Mouse (Mus musculus): ENCODE measurements around the gene Mfap3l. TPM values are rescaled to one million over a fixed set of nuclear protein-coding genes. Genes with fewer than 3 reads are reported as not detected.
"Not testable (repeated sequence)": the region's sequence is repeated elsewhere in the genome, so short reads cannot be mapped to it uniquely, and the experiment has no call there.

The Mfap3l gene
- polyA plus RNA-seq (2014; fragmentation: Nextera tagmentation; extraction: Ambion mirVana) = 6.8 and 7.7 TPM in 2 replicates

DNA sequence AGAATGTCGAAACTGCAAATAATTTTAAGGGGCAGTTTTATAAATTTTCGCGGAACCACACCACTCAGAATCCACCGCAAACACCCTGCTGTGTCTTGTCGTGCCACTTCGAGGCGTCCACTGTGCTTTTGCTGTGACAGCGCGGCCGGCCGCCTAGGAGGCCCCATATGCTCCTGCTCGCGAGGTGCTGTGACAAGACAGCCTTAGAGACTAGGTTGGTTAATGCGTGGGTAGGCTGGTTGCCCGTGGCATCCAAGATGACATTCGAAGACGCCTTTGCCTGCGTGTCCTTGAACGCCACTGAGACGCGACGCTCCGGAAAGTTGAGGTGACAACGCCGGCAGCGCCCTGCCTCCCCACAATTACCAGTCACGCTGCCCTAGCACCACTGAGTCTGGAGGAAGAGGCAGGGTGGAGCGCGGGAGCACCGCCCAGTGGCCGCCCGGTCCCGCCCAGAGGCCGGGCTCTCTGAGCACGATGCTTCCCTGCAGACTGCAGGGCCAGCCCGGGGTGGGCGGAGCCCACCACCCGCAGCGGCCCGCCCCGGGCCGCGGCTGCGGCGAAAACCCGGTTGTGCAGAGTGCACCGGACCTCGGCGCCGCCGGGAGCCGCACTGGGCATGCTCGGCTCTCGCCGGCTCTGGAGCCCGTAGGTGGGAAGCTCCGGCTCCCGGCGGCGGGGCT is at the start of gene Mfap3l:
TSS of gene Mfap3l (plus strand) at position 578 of the 683 bp plus-strand sequence.
- ATAC-seq (ENCODE audit: low FRiP score) (peak; percentile 98), DNase-seq (ENCODE audit: low spot score) (peak; percentile 89)
- WGBS = under 1% methylated on average over 59 of the region's 60 CpGs
- peak within 1 kb of the TSS; percentile 81 for H3K9ac ChIP-seq
- H3K4me2 ChIP-seq (replicated peaks) = peak within 1 kb of the TSS; percentile 84
- no peaks in the 10 kb centered on the region for H3K36me3 ChIP-seq (replicated peaks; ENCODE audit: control insufficient read depth, insufficient read depth)
- H3K4me3 ChIP-seq (replicated peaks; ENCODE audit: low read length) = peak within 1 kb of the TSS; percentile 78
- H3K27ac ChIP-seq = peak within 1 kb of the TSS; percentile 79
- H3K4me1 ChIP-seq (replicated peaks; ENCODE audit: control insufficient read depth, insufficient read depth, low read length) = peaks cover 13% of the 10 kb centered on the region
- no peaks in the 10 kb centered on the region for H3K9me3 ChIP-seq (ENCODE audit: control insufficient read depth, low read length)
- H3K27me3 ChIP-seq (ENCODE audit: control insufficient read depth, insufficient read depth, low read length) = peaks cover 17% of the 10 kb centered on the region; the same call in 1 of the 2 replicates

DNA sequence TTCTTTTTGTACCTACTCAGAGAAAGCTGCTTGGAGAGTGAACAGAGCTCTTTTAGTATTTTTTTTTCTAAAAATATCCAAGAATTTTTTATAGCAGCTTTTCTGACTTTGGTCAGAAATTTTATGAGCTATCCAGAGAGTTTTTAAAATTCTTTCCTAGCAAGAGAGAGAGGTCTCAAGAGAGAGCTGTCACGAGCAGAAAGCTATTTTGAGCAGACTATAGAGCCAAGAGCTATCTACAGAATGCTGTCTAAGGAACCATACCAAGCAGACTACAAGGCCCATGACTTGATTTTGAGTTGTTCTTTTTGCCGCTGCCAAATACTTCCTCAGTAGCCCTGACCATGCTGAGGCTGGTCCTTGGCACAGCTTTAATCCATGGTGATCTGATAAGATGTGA is 49.3 kb upstream of the Mfap3l start:
- WGBS = 82% methylated on average over 2 of the region's 2 CpGs
- Histone ChIP-seq H3K36me3 (replicated peaks; ENCODE audit: control insufficient read depth, insufficient read depth) (no peaks in the 10 kb centered on the region), H3K9me3 (ENCODE audit: control insufficient read depth, low read length) (no peaks in the 10 kb centered on the region), H3K4me1 (replicated peaks; ENCODE audit: control insufficient read depth, insufficient read depth, low read length) (no peaks in the 10 kb centered on the region), H3K4me3 (replicated peaks; ENCODE audit: low read length) (no peak overlapping the region), H3K27ac (no peak overlapping the region), H3K9ac (no peak overlapping the region), H3K27me3 (ENCODE audit: control insufficient read depth, insufficient read depth, low read length) (no peaks in the 10 kb centered on the region), H3K4me2 (replicated peaks) (no peak overlapping the region)
- ATAC-seq (ENCODE audit: low FRiP score) = no peak
- no peak for DNase-seq (ENCODE audit: low spot score)

DNA sequence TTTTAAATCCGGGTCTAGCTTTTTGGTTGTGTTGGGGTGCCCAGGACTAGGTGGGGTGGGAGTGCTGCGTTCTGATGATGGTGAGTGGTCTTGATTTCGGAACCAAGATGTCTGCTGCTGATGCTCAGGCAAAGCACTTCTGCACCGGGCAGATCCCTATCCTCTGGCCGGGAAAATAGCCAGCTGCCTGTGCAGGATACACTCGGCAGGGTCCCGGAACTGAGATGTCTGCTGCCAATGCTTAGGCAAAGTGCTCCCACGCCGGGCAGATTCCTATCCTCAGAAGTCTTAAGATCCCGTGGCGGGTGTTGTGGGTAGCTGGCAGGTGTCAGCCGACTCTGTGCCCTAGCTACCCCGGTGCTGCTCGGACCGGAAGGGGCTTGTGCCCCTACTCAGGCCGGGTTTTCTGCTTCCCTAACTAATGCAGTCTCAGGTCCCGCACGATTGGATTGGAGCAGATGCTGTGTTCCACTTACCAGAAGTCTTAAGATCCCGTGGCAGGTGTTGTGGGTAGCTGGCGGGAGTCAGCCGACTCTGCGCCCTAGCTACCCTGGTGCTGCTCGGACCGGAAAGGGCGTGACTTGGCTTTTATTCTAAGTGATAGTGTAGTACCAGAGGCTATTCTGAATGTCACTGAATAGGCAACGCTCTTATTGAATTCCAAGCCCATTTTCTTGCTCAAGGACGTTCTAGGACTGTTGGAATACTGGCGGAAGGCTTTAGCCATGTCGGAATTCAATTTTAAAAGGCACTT is 41.1 kb upstream of the Mfap3l start:
- H3K4me1 ChIP-seq (replicated peaks; ENCODE audit: control insufficient read depth, insufficient read depth, low read length); ATAC-seq (ENCODE audit: low FRiP score); H3K27ac ChIP-seq; H3K4me2 ChIP-seq (replicated peaks); H3K4me3 ChIP-seq (replicated peaks; ENCODE audit: low read length); DNase-seq (ENCODE audit: low spot score); H3K36me3 ChIP-seq (replicated peaks; ENCODE audit: control insufficient read depth, insufficient read depth); H3K27me3 ChIP-seq (ENCODE audit: control insufficient read depth, insufficient read depth, low read length); H3K9ac ChIP-seq; H3K9me3 ChIP-seq (ENCODE audit: control insufficient read depth, low read length): not testable (repeated sequence)
- 88% methylated on average over 29 of the region's 29 CpGs for WGBS

DNA sequence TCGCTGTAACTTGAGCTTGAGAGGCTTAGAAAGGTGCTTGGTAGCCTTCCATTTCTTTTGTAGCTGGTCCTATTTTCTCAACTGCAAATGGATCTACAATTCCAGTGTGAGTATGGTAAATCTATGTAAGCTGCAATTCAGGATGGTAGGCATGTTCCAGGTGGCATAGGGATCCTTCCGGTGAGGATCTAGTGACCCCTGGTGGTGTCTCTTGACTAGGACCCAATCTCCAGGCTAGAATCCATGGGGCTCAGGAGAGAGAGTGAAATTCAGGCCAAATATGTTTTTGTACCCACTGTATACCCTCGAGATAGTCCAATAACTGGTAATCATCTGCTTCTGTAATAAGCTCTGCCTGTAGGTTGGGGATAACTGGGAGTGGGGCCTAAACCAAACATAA is 37.9 kb upstream of the Mfap3l start:
- no peak overlapping the region for H3K4me2 ChIP-seq (replicated peaks)
- no peaks in the 10 kb centered on the region for H3K27me3 ChIP-seq (ENCODE audit: control insufficient read depth, insufficient read depth, low read length)
- WGBS = 70% methylated on average over 3 of the region's 3 CpGs
- H3K36me3 ChIP-seq (replicated peaks; ENCODE audit: control insufficient read depth, insufficient read depth) = no peaks in the 10 kb centered on the region
- DNase-seq (ENCODE audit: low spot score) (no peak), ATAC-seq (ENCODE audit: low FRiP score) (peak; percentile 37; the same call in 1 of the 2 replicates)
- no peaks in the 10 kb centered on the region for H3K9me3 ChIP-seq (ENCODE audit: control insufficient read depth, low read length)
- no peak overlapping the region for H3K4me3 ChIP-seq (replicated peaks; ENCODE audit: low read length)
- no peak overlapping the region for H3K9ac ChIP-seq
- no peaks in the 10 kb centered on the region for H3K4me1 ChIP-seq (replicated peaks; ENCODE audit: control insufficient read depth, insufficient read depth, low read length)
- H3K27ac ChIP-seq = no peak overlapping the region

DNA sequence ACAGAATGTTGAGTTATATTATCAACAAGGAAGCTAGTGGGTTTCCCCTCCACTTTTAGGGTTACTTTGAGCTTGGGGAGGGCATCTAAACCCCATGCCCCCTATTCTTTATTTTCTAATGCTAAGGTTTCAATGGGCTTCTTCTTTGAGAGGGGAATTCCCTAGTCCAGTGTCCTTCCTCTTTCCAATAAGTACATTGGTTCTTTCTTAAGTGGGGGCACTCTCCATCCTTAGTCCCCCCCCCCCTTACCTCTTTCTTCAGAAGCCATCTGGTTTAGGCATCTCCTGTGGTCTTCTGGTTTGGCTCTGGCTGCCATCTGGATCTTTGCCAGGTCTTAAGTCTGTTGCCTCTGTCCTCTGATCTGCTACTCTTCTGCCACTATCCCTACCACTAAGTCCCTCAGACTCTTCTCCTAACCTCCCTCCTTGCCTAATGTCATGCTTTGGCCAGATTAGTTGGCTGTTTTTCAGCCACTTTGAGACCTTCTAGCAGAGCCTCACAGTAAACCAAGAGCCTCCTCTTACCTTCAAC is 21.0 kb upstream of the Mfap3l start:
- DNase-seq (ENCODE audit: low spot score) (no peak), ATAC-seq (ENCODE audit: low FRiP score) (no peak)
- no peaks in the 10 kb centered on the region for H3K9me3 ChIP-seq (ENCODE audit: control insufficient read depth, low read length)
- H3K4me3 ChIP-seq (replicated peaks; ENCODE audit: low read length) = no peak overlapping the region
- H3K27ac ChIP-seq = no peak overlapping the region
- H3K4me1 ChIP-seq (replicated peaks; ENCODE audit: control insufficient read depth, insufficient read depth, low read length) = no peaks in the 10 kb centered on the region
- H3K36me3 ChIP-seq (replicated peaks; ENCODE audit: control insufficient read depth, insufficient read depth) = no peaks in the 10 kb centered on the region
- no peak overlapping the region for H3K4me2 ChIP-seq (replicated peaks)
- no peaks in the 10 kb centered on the region for H3K27me3 ChIP-seq (ENCODE audit: control insufficient read depth, insufficient read depth, low read length)
- H3K9ac ChIP-seq = no peak overlapping the region

DNA sequence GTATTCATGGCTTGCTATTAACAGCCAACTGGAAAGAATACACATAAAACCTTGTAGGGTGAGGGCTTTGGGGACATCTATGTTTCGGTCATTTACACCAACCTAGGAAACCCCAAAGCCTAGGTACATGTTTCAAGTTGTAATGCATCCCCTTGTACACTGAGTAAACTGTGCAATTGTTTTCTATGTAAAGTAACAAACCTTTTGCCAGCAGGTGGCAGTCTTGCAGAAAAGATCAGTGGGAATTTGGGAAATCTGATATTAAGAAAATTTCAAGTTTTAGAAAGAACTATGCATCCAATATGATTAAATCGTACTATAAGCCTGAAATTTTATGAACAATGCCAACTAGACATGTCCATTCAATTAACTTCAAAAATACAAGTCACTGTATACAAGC is 15.7 kb upstream of the Mfap3l start:
- ATAC-seq (ENCODE audit: low FRiP score) = peak; percentile 55; the same call in 1 of the 2 replicates
- Histone ChIP-seq H3K9me3 (ENCODE audit: control insufficient read depth, low read length) (no peaks in the 10 kb centered on the region), H3K36me3 (replicated peaks; ENCODE audit: control insufficient read depth, insufficient read depth) (no peaks in the 10 kb centered on the region), H3K27ac (no peak overlapping the region), H3K9ac (no peak overlapping the region), H3K4me2 (replicated peaks) (no peak overlapping the region), H3K27me3 (ENCODE audit: control insufficient read depth, insufficient read depth, low read length) (no peaks in the 10 kb centered on the region), H3K4me1 (replicated peaks; ENCODE audit: control insufficient read depth, insufficient read depth, low read length) (no peaks in the 10 kb centered on the region), H3K4me3 (replicated peaks; ENCODE audit: low read length) (no peak overlapping the region)
- WGBS = 39% methylated on average over 2 of the region's 2 CpGs
- DNase-seq (ENCODE audit: low spot score) = peak; percentile 84

DNA sequence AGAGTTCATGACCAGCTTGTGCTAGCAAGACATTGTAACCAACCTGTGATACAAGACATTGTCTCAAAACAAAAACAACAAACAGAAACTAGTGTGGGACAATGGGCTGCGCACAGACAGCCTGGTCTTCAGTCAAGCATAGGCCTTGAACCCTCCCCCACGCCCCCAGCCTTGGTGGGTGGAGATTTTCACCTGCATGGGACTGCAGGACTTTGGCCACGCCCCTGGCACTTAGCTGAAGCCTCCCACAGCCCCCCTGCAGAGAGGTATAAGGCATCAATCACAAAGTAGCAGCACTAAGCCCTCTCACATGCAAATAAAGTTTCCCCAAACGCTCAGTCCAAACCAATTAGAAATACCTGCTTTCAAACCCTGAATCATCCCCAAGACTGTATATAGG is 11.1 kb upstream of the Mfap3l start:
- Histone ChIP-seq H3K36me3 (replicated peaks; ENCODE audit: control insufficient read depth, insufficient read depth) (no peaks in the 10 kb centered on the region), H3K4me3 (replicated peaks; ENCODE audit: low read length) (no peak overlapping the region), H3K9me3 (ENCODE audit: control insufficient read depth, low read length) (no peaks in the 10 kb centered on the region), H3K4me1 (replicated peaks; ENCODE audit: control insufficient read depth, insufficient read depth, low read length) (no peaks in the 10 kb centered on the region), H3K27ac (no peak overlapping the region), H3K9ac (no peak overlapping the region), H3K27me3 (ENCODE audit: control insufficient read depth, insufficient read depth, low read length) (no peaks in the 10 kb centered on the region), H3K4me2 (replicated peaks) (no peak overlapping the region)
- 75% methylated on average over 4 of the region's 4 CpGs for WGBS
- DNase-seq (ENCODE audit: low spot score) (peak; percentile 8), ATAC-seq (ENCODE audit: low FRiP score) (no peak)

- no peak for ATAC-seq (ENCODE audit: low FRiP score)
- H3K4me1 ChIP-seq (replicated peaks; ENCODE audit: control insufficient read depth, insufficient read depth, low read length) = no peaks in the 10 kb centered on the region
- WGBS = 95% methylated on average over 12 of the region's 12 CpGs
- H3K9ac ChIP-seq = no peak overlapping the region
- no peak overlapping the region for H3K4me2 ChIP-seq (replicated peaks)
- no peak overlapping the region for H3K27ac ChIP-seq
- no peak overlapping the region for H3K4me3 ChIP-seq (replicated peaks; ENCODE audit: low read length)
- no peaks in the 10 kb centered on the region for H3K36me3 ChIP-seq (replicated peaks; ENCODE audit: control insufficient read depth, insufficient read depth)
- no peaks in the 10 kb centered on the region for H3K27me3 ChIP-seq (ENCODE audit: control insufficient read depth, insufficient read depth, low read length)
- H3K9me3 ChIP-seq (ENCODE audit: control insufficient read depth, low read length) = no peaks in the 10 kb centered on the region
- no peak for DNase-seq (ENCODE audit: low spot score)
Measured at GRCm38 (mm10) chr8:60622056-60622455, 10.6 kb upstream of the Mfap3l start.

DNA sequence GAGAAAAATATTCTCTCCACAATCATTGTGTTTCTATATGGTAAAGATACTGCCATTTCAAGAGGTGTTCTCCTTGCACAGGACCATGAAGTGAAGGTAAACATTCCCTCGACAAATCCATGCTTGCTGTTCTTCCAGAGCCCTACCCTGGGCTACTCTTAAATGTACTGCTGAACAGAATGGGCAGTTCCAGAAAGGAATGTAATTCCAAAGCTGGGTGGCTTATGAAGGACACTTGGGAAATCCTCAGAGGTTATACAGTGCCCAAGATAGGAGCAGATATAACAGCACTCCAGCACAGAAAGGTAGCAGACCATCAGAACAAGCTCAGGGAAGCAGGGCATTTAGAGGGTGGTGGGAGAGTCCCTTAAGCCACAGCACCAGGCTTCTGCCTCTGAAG is 9.2 kb upstream of the Mfap3l start:
- Histone ChIP-seq H3K9ac (no peak overlapping the region), H3K4me3 (replicated peaks; ENCODE audit: low read length) (no peak overlapping the region), H3K36me3 (replicated peaks; ENCODE audit: control insufficient read depth, insufficient read depth) (no peaks in the 10 kb centered on the region), H3K9me3 (ENCODE audit: control insufficient read depth, low read length) (no peaks in the 10 kb centered on the region), H3K4me2 (replicated peaks) (no peak overlapping the region), H3K4me1 (replicated peaks; ENCODE audit: control insufficient read depth, insufficient read depth, low read length) (no peaks in the 10 kb centered on the region), H3K27me3 (ENCODE audit: control insufficient read depth, insufficient read depth, low read length) (no peaks in the 10 kb centered on the region), H3K27ac (no peak overlapping the region)
- DNase-seq (ENCODE audit: low spot score) (peak; percentile 3), ATAC-seq (ENCODE audit: low FRiP score) (no peak)
- WGBS = 90% methylated on average over 1 of the region's 1 CpGs

Measured in hindbrain, embryonic 14.5 days (tissue).